Mouse (Mus musculus) right cerebral cortex, postnatal 36 days (tissue): ENCODE data around the gene Cnst.

Experiments used
- DNase-seq, 2 experiments: peaks; one replicate each; pipeline ENCODE4 v3.0.0; 2022; ENCODE audit warnings: low spot score in 2 of 2, mixed read lengths in 1 of 2

Cnst gene

GRCm38 (mm10) chr1:179553197-179553948 lies 7.2 kb downstream of the Cnst start:
- no peak for DNase-seq

GRCm38 (mm10) chr1:179553949-179554347 lies 7.8 kb downstream of the Cnst start:
- DNase-seq: no peak

- no peak for DNase-seq
These were observed 10.8 kb downstream of the Cnst start for GRCm38 (mm10) chr1:179556921-179557320.

GRCm38 (mm10) chr1:179559446-179560194 lies 13.4 kb downstream of the Cnst start:
- DNase-seq: no peak

- no peak for DNase-seq
These were observed 14.8 kb downstream of the Cnst start for GRCm38 (mm10) chr1:179560845-179561430.

GRCm38 (mm10) chr1:179563211-179563610 lies 17.0 kb downstream of the Cnst start:
- DNase-seq: no peak

- no peak for DNase-seq
These were observed 17.8 kb downstream of the Cnst start for GRCm38 (mm10) chr1:179563926-179564325.

GRCm38 (mm10) chr1:179567558-179567957 lies 21.4 kb downstream of the Cnst start:
- no peak for DNase-seq

GRCm38 (mm10) chr1:179568690-179569398 lies 22.7 kb downstream of the Cnst start:
- no peak for DNase-seq

GRCm38 (mm10) chr1:179570482-179570881 lies 24.3 kb downstream of the Cnst start:
- DNase-seq: no peak

- DNase-seq: no peak
These were observed 25.5 kb downstream of the Cnst start for GRCm38 (mm10) chr1:179571686-179572085.

GRCm38 (mm10) chr1:179573650-179574206 lies 27.6 kb downstream of the Cnst start:
- no peak for DNase-seq

GRCm38 (mm10) chr1:179578625-179579024 lies 32.5 kb downstream of the Cnst start:
- DNase-seq: no peak

- DNase-seq: no peak
These were observed 34.0 kb downstream of the Cnst start for GRCm38 (mm10) chr1:179580200-179580599.

- DNase-seq: no peak
These were observed 35.3 kb downstream of the Cnst start for GRCm38 (mm10) chr1:179581422-179581821.

GRCm38 (mm10) chr1:179582021-179582433 lies 35.9 kb downstream of the Cnst start:
- no peak for DNase-seq

GRCm38 (mm10) chr1:179583090-179583489 lies 36.9 kb downstream of the Cnst start:
- DNase-seq: no peak

GRCm38 (mm10) chr1:179584220-179584619 lies 38.0 kb downstream of the Cnst start:
- DNase-seq: no peak

- no peak for DNase-seq
These were observed 39.5 kb downstream of the Cnst start for GRCm38 (mm10) chr1:179585646-179586045.

- no peak for DNase-seq
These were observed 40.4 kb downstream of the Cnst start for GRCm38 (mm10) chr1:179586430-179587095.

GRCm38 (mm10) chr1:179588230-179588629 lies 42.1 kb downstream of the Cnst start:
- no peak for DNase-seq
